29 mouse cellular contexts compared by ENCODE assay signal in the genomic region with DNA sequence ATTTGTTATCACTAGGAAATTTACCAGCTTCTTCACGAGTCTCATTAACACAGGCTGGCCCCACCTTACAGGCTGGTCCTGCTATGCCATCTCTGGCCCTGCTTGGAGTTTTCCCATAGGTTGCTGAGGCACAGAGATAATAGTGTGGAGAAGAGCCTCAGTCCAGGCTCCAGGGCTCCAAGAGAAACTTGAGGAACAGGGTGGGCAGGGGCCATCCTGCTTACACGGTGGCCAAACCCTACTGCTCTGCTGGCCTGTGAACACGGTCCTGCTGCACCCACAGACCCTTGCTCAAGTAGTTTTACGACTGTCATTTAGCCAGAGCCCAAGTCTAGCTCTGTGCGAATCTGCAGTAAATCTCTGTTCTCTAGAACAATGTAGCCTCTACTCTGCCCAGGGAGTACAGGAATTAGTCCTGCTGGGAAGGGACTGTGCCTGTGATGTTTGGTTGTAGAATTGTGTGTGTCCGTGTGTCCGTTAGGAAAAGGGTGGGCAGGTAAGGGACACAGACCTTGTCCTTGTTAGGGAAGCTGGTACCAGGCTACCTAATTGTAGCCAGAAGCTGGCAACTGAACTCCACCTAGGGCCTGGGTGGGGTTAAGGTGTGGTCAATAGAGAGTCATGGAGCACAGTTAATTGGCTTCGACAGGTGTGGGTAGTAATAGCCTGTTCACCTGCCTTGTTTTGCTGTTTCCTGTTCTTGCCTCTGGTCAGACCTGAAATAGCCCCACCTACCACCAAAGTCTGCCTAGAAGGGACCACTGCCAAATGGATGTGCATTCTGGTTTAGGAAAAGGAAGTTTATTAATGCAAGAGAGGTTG. TPM values are rescaled to one million over a fixed set of nuclear protein-coding genes. Genes with fewer than 3 reads are reported as not detected.
A peak's percentile ranks its signal among the peaks of the same experiment; 100 is the strongest.
DNase-seq lines count a peak whose midpoint lies in the region; ATAC-seq and TF ChIP-seq lines count a peak whose summit lies in the region.
"Had no signal": no experiment of that assay in that cellular context is flagged by ENCODE, and none has a peak within 500 bp of the region (broad histone marks: within the 10 kb centered on the region; RNA-seq: fewer than 3 reads in every experiment).

No protein-coding gene starts in this region.

- no peaks in the 10 kb centered on the region for H3K27me3 ChIP-seq in limb, embryonic 11.5 days (ENCODE audit: control insufficient read depth, insufficient read depth, low read length)
- H3K27me3 ChIP-seq in limb, embryonic 10.5 days (ENCODE audit: low read depth, poor library complexity, severe bottlenecking): no peaks in the 10 kb centered on the region
- no peaks in the 10 kb centered on the region for H3K27me3 ChIP-seq in intestine, postnatal 0 days (replicated peaks; ENCODE audit: control insufficient read depth, insufficient read depth, low read length)
- peaks cover 3% of the 10 kb centered on the region; the same call in 1 of the 2 replicates for H3K27me3 ChIP-seq in forebrain, embryonic 12.5 days
- H3K27me3 ChIP-seq: embryonic facial prominence, embryonic 12.5 days; forebrain, embryonic 15.5 days had no signal

- no peak for DNase-seq in limb, embryonic 11.5 days (ENCODE audit: low spot score)
- no peak for DNase-seq in limb, embryonic 10.5 days (ENCODE audit: low spot score)
- no peak for DNase-seq in ES-E14 (ENCODE audit: low read depth, low spot score)
- DNase-seq in cerebellum, postnatal 25 days: no peak
- DNase-seq in natural killer cell, adult 2 months (ENCODE audit: low spot score in 2 of 2): no peak
- DNase-seq: adrenal gland, adult 8-10 months; cerebellum, adult 8-10 months; embryo, embryonic 11 days; gastrocnemius, postnatal 25 days; heart, adult 11 months; heart, postnatal 4 days; kidney, adult 9 months; kidney, postnatal 10 days; layer of hippocampus, adult 9-11 months; liver; lung, adult 2 months; lung, postnatal 10 days; right cerebral cortex, postnatal 14 days; thymus, postnatal 14 days had no signal

- H3K4me1 ChIP-seq in limb, embryonic 11.5 days (ENCODE audit: control insufficient read depth, insufficient read depth, low read length): peaks cover 7% of the 10 kb centered on the region
- peaks cover 15% of the 10 kb centered on the region for H3K4me1 ChIP-seq in limb, embryonic 10.5 days
- peaks cover 0 to 8% of the 10 kb centered on the region in 2 experiments; a peak in 2 of 4 replicates for H3K4me1 ChIP-seq in ES-E14 (ENCODE audit: control insufficient read depth in 2 of 2, insufficient read depth in 2 of 2, low read length in 2 of 2, poor library complexity in 1 of 2)
- no peaks in the 10 kb centered on the region for H3K4me1 ChIP-seq in intestine, postnatal 0 days (replicated peaks; ENCODE audit: control insufficient read depth, insufficient read depth, low read length)
- no peaks in the 10 kb centered on the region for H3K4me1 ChIP-seq in forebrain, embryonic 12.5 days
- H3K4me1 ChIP-seq: embryonic facial prominence, embryonic 12.5 days; forebrain, embryonic 15.5 days; midbrain, embryonic 10.5 days had no signal

- H3K36me3 ChIP-seq in limb, embryonic 11.5 days (ENCODE audit: control insufficient read depth, insufficient read depth, low read length): peaks cover 4% of the 10 kb centered on the region; the same call in 1 of the 2 replicates
- H3K36me3 ChIP-seq in limb, embryonic 10.5 days: peaks cover 7% of the 10 kb centered on the region
- peaks cover 5% of the 10 kb centered on the region; the same call in 1 of the 2 replicates for H3K36me3 ChIP-seq in ES-E14 (ENCODE audit: control insufficient read depth, insufficient read depth, low read length, poor library complexity, severe bottlenecking)
- no peaks in the 10 kb centered on the region; the same call in 1 of the 2 replicates for H3K36me3 ChIP-seq in intestine, postnatal 0 days (ENCODE audit: control insufficient read depth, insufficient read depth)
- peaks cover 7% of the 10 kb centered on the region for H3K36me3 ChIP-seq in forebrain, embryonic 12.5 days (replicated peaks)

- H3K4me2 ChIP-seq in limb, embryonic 11.5 days (ENCODE audit: low read depth, severe bottlenecking): no peak overlapping the region
- peak overlapping the region; percentile 10 for H3K4me2 ChIP-seq in intestine, postnatal 0 days (replicated peaks; ENCODE audit: low read depth)
- H3K4me2 ChIP-seq in forebrain, embryonic 12.5 days: no peak overlapping the region
- H3K4me2 ChIP-seq: embryonic facial prominence, embryonic 12.5 days; forebrain, embryonic 15.5 days; heart, embryonic 11.5 days; hindbrain, embryonic 14.5 days had no signal

- in situ Hi-C loops in ES-E14 (cut with MboI; ENCODE audit: low sequenced_read_pairs in 2 of 2, unreplicated experiment in 2 of 2): loop anchor here in 1 of 2 experiments (25.0 kb wide), 1 partner anchor 332 kb away; no protein-coding TSS in a partner anchor

- 0 out of 2 replicates have a peak, but pooled peaks cover under 1% of the 10 kb centered on the region for H3K9me3 ChIP-seq in limb, embryonic 11.5 days (ENCODE audit: control insufficient read depth, low read length)
- no peaks in the 10 kb centered on the region for H3K9me3 ChIP-seq in limb, embryonic 10.5 days (replicated peaks)
- H3K9me3 ChIP-seq in ES-E14 (ENCODE audit: control insufficient read depth, insufficient read depth, low read depth, low read length): no peaks in the 10 kb centered on the region; the same call in 1 of the 2 replicates
- H3K9me3 ChIP-seq in intestine, postnatal 0 days (ENCODE audit: control insufficient read depth): no peaks in the 10 kb centered on the region
- 0 out of 2 replicates have a peak, but pooled peaks cover 5% of the 10 kb centered on the region for H3K9me3 ChIP-seq in forebrain, embryonic 12.5 days
- H3K9me3 ChIP-seq: forebrain, embryonic 15.5 days had no signal

- H3K9ac ChIP-seq in limb, embryonic 11.5 days (ENCODE audit: low read length): no peak overlapping the region
- 0 out of 2 replicates have a peak overlapping the region, but pooled peaks have one; percentile 8 for H3K9ac ChIP-seq in ES-E14 (ENCODE audit: insufficient read depth, low read depth, low read length, poor library complexity, severe bottlenecking)
- H3K9ac ChIP-seq in intestine, postnatal 0 days (ENCODE audit: low read depth, low read length): no peak overlapping the region
- H3K9ac ChIP-seq in forebrain, embryonic 12.5 days: no peak overlapping the region
- H3K9ac ChIP-seq: embryonic facial prominence, embryonic 12.5 days; forebrain, embryonic 15.5 days; hindbrain, embryonic 14.5 days; liver, embryonic 14.5 days had no signal

- TF ChIP-seq CTCF in intestine, postnatal 0 days (IDR thresholded peaks at IDR 0.05; ENCODE audit: low read depth): no peak

- WGBS in limb, embryonic 11.5 days: 42% methylated on average over 8 of the region's 8 CpGs
- WGBS in limb, embryonic 10.5 days: 55% methylated on average over 8 of the region's 8 CpGs
- WGBS in intestine, postnatal 0 days: 27% methylated on average over 8 of the region's 8 CpGs
- WGBS in forebrain, embryonic 12.5 days: 82% methylated on average over 8 of the region's 8 CpGs

- 0 out of 2 replicates have a peak overlapping the region, but pooled peaks have one; percentile 47 for H3K27ac ChIP-seq in limb, embryonic 11.5 days (replicated peaks; ENCODE audit: low read depth, low read length)
- H3K27ac ChIP-seq in limb, embryonic 10.5 days: no peak overlapping the region
- H3K27ac ChIP-seq in ES-E14 (ENCODE audit: insufficient read depth, low read depth, low read length, poor library complexity, severe bottlenecking): no peak overlapping the region
- H3K27ac ChIP-seq in intestine, postnatal 0 days (ENCODE audit: low read depth, low read length): peak overlapping the region; percentile 17; the same call in 1 of the 2 replicates
- no peak overlapping the region for H3K27ac ChIP-seq in forebrain, embryonic 12.5 days
- H3K27ac ChIP-seq: embryonic facial prominence, embryonic 12.5 days; forebrain, embryonic 15.5 days; hindbrain, embryonic 14.5 days; liver, embryonic 14.5 days; macrophage; midbrain, embryonic 10.5 days had no signal

- no peak overlapping the region for H3K4me3 ChIP-seq in limb, embryonic 11.5 days (ENCODE audit: low read depth, low read length)
- H3K4me3 ChIP-seq in limb, embryonic 10.5 days: no peak overlapping the region
- no peak overlapping the region for H3K4me3 ChIP-seq in ES-E14 (ENCODE audit: insufficient read depth in 1 of 2, low read depth in 1 of 2, low read length in 2 of 2, poor library complexity in 1 of 2, severe bottlenecking in 1 of 2)
- no peak overlapping the region for H3K4me3 ChIP-seq in intestine, postnatal 0 days (ENCODE audit: low read depth, low read length)
- no peak overlapping the region for H3K4me3 ChIP-seq in forebrain, embryonic 12.5 days (replicated peaks)
- H3K4me3 ChIP-seq: embryonic facial prominence, embryonic 12.5 days; forebrain, embryonic 15.5 days; midbrain, embryonic 10.5 days had no signal

- ATAC-seq in limb, embryonic 11.5 days (ENCODE audit: insufficient number of reproducible peaks, low FRiP score, low TSS enrichment, low read depth): no peak
- ATAC-seq in intestine, postnatal 0 days: peak; percentile 83
- no peak for ATAC-seq in forebrain, embryonic 12.5 days (ENCODE audit: low FRiP score)
- ATAC-seq: forebrain, embryonic 15.5 days; inflammation-experienced regulatory T-cells, adult 6 months had no signal

TF ChIP-seq in ES-E14, 5 proteins besides CTCF, POLR2A, EP300 and RAD21:
- TF ChIP-seq ZC3H11A (IDR thresholded peaks at IDR 0.05; ENCODE audit: borderline replicate concordance, low read depth, low read length) (no peak), CHD2 (IDR thresholded peaks at IDR 0.05; ENCODE audit: low read depth, low read length) (no peak)

RNA-seq across cellular contexts. Expression of a gene that starts 35.3 kb away (rescaled TPM):
- 35.9 and 36.8 TPM in 2 replicates for polyA plus RNA-seq in limb, embryonic 11.5 days (2014; fragmentation: Nextera tagmentation; extraction: Ambion mirVana)
- polyA plus RNA-seq in limb, embryonic 10.5 days (2016; fragmentation: Nextera tagmentation; extraction: Ambion mirVana): 28.2 and 35.5 TPM in 2 replicates
- 652 and 719 TPM in 2 replicates for total RNA-seq in ES-E14 (2012; rRNA removed)
- polyA plus RNA-seq in intestine, postnatal 0 days (2015; fragmentation: Nextera tagmentation; extraction: Ambion mirVana): 81.9 and 83.1 TPM in 2 replicates
- 143 and 156 TPM in 2 replicates for polyA plus RNA-seq in forebrain, embryonic 12.5 days (2016; fragmentation: Nextera tagmentation; extraction: Ambion mirVana)

Comparison
In these comparisons a context has a peak if more than half of its experiments do, and no peak if none do; other contexts are left out.
1. H3K27ac ChIP-seq: peak in limb, embryonic 11.5 days (single experiment) and intestine, postnatal 0 days (single experiment); none in limb, embryonic 10.5 days (single experiment), ES-E14 (single experiment) and forebrain, embryonic 12.5 days (single experiment).